Mouse (Mus musculus): ENCODE data around the gene Cacfd1.

The Cacfd1 gene

GRCm38 (mm10) chr2:27070247-27070813, 60.6 kb downstream of the Cacfd1 start:
- DNase-seq (ENCODE audit: low read depth in 1 of 2, low spot score in 2 of 2) = no peak

Measured in monocyte, adult 2 months (primary cell).